Mouse (Mus musculus) right cerebral cortex, postnatal 36 days (tissue): Measurements from ENCODE around the gene Aqp11.
A peak's percentile ranks its signal among the peaks of the same experiment; 100 is the strongest.

Experiments
- DNase-seq, 2 experiments: peaks; one replicate each; pipeline ENCODE4 v3.0.0; 2022; ENCODE audit warnings: low spot score in 2 of 2, mixed read lengths in 1 of 2

The Aqp11 gene

DNA sequence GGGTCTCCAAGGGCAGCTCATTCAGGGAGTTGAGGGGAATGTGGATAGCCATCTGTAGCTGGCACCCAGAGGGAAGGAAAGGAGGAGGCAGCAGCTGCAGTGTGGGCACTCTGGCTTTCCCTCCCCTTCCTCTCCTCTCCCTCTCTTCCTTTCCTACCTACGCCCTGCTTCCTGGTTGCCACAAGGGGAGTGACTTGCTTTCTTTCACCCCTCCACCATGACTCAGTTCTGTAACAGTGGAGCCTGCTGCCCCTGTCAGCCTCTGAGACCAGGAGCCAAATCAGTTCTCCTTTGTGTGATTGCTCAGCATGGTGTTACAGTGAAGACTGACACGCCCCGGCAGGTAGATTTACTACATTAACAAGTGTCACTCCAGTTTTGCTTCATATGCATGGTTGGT lies 28.9 kb downstream of the Aqp11 start:
- peak in 1 of 2 experiments; percentile 41 for DNase-seq

DNA sequence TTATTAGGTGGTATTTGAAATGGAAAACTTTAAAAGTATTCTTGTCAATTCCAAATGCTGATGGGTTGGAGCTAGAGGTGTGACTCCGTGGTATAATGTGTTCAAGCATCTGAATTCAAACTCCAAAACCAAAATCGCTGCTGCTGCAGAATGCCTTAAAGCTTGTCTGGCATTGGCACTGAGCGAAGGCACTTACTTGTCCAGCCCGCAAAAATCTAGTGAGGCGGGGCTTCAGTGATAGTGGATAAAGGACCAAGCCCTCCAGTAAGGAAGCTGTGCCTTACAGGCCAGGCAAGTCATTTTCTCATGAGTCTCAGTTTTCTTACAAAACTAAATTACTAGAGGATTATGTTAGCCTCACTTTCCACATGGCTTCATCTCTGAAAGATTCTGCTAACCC lies 30.3 kb downstream of the Aqp11 start:
- no peak for DNase-seq

DNA sequence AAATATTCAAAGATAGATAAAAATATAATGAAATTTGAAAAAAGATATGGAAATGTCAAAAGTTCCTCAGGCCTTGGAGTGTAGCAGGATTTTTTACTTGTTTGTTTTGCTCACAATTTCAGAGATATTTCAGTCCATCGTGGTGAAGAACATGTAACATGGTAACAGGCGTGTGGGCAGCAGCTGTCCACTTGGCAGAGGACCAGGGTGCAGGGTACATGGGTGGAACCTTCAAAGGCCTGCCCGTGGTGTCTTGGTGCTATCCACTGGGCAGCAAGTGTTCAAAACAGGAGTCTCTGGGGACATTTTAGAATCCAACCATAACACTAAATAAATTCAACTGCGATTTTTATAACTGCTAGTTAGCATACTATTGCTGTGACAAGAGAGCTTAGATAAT lies 31.0 kb downstream of the Aqp11 start:
- DNase-seq = no peak

DNA sequence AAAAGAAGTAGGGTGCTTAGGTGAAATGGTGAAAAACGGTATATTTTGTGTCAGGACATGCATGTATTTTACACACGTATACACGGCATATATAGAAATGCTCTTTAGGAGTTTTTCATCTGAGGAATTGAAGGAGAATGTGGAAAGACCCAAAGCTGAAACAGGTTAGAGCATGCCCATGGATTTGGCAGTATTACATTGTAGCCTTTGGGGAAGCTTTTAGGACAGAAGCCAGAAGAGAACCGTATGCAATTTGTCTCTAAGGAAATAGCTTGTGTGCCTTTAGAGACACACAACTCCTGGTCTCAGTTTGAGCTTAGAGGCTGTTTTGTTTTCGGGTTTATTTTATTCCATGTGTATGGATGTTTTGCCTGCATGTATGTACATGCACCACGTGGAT lies 37.0 kb downstream of the Aqp11 start:
- no peak for DNase-seq

DNA sequence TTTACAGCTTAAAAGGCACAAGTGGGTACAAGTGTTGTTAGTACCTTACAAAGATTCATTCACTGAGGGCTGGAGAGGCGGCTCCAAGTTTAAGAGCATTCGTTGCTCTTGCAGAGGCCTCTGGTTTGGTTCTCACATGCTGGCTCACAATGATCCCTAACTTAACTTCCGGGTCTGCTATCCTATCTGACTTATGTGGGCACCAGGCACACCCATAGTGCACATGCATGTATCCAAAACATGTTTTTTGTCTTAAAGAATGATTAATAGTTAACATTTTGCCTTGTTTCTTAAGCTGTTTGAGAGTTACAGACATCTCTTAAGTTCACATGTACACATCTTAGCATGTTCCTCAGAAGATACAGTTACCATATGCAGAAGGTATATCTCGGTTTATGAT lies 37.9 kb downstream of the Aqp11 start:
- DNase-seq = no peak

DNA sequence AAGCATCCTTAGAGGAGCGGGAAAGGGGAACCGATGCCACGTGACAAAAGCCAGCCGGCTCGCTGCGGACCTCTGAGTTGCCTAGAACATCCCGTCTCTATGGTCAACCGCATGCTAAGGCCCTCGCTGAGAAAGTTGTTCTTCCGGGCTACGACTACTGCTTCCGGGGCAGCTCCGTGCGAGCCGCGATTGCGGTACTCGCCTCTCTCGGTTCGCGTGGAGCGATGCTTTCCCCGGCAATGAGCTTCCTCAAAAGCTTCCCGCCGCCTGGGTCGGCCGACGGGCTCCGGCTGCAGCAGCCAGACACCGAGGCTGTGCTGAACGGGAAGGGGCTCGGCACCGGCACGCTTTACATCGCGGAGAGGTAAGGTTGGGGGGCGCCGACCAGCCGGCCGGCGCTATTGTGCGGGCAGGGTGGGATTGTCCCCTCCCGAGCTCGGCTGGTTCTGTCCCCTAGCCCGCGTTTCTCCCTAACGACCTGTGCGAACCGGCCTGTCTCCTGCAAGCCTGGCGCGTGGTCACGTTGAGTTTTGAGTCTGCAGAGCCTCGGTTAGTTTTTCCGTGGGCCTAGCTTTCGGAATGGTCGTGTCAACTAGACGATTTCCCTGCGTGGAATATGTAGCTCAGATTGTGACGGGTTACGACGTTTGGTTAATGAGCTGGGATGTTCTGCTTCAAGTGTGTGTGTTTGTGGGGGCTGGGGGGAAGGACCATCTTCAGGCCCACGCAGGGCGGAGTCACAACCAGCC lies 41.4 kb downstream of the Aqp11 start, which contains the start of gene Clns1a:
Clns1a (plus strand) TSS at position 129 of the 749 bp plus-strand sequence.
- peak; percentile 88 to 91 for DNase-seq

DNA sequence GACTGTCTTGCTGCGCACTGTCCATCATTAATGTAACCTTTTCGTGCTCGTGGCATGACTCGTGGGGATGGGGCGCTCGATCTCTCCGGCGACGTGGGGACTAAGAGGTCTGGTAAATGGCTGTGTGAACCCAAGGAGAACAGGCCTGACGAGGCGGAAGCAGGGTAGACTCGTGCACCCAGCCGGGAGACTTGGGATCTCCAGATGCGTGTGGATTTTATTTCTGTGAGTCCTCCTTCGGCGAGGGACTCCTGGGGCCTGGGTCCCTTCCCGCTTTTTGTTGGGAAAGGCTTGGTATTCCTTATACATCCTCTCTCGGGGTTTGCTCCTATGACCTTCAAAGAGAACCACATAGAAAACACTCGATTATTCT lies 42.0 kb downstream of the Aqp11 start:
- DNase-seq = no peak

DNA sequence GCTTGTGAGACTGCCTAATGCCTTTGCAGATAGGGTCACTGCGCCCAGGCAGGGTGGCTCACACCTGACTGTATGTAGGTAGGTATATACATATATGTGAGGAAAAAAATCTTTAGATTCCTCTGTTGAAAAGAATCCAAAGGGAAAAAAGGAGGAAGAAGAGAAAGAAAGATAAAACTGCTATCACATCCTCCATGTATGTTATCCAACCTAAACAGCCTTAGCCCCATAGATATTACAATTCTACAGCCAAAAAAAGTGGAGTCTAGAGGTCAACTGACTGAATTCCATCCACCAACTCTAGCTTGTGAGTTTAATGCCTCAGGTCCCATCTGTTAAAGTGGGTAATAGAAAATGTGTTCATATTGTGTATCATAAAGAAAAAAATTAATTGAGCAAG lies 42.6 kb downstream of the Aqp11 start:
- no peak for DNase-seq

DNA sequence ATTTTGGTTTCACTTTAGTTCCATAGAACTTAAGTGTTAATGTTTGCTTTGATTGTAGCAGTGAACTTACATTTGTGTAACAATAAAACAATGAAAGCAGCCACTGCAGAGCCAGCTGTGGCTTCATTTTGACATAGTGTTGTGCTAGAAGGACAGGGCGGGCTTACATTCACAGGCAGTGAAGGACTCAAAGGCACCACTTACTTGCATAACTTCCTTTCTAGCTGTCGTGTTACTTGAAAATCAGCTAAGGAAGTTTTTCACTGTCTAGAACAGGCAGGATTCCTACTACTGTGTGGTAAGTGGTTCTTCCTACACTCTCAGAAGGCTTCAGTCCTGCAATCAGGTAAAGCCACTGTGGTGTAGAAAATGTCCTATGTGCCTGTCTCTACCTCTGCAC lies 50.3 kb downstream of the Aqp11 start:
- no peak for DNase-seq

DNA sequence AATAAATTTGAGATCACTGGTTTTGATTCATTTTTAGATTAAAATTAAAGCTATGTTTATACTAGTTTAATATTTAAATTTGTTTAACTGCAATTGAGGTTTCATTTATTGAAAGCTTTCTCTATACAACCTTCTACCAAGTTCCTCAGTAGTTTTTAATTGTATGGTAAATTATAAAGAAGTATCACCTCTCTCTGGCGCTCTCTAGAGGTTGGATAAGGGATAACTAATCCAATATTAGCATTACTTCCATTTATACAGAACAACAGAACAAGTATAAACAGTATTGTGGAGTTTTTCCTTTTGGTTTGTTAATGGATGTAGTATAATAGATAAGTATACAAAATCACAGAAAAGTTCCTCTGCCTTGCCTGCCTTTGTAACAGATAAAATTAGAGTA lies 58.9 kb downstream of the Aqp11 start:
- no peak for DNase-seq
